Mouse (Mus musculus) embryonic fibroblast, embryonic 13.5 days (primary cell): ENCODE measurements around the gene Srebf2.

ENCODE experiments used
- CTCF ChIP-seq: IDR thresholded peaks from 2 replicates; pipeline ENCODE4 v1.5.1; 2011; ENCODE audit warnings: mild to moderate bottlenecking, control low read depth, low read length, moderate library complexity, borderline replicate concordance; ENCODE audit not compliant: insufficient read depth
- POLR2A ChIP-seq: IDR thresholded peaks from 2 replicates; pipeline ENCODE4 v1.6.1; 2011; ENCODE audit warnings: low read depth, mild to moderate bottlenecking, control low read depth, low read length, moderate library complexity

DNA sequence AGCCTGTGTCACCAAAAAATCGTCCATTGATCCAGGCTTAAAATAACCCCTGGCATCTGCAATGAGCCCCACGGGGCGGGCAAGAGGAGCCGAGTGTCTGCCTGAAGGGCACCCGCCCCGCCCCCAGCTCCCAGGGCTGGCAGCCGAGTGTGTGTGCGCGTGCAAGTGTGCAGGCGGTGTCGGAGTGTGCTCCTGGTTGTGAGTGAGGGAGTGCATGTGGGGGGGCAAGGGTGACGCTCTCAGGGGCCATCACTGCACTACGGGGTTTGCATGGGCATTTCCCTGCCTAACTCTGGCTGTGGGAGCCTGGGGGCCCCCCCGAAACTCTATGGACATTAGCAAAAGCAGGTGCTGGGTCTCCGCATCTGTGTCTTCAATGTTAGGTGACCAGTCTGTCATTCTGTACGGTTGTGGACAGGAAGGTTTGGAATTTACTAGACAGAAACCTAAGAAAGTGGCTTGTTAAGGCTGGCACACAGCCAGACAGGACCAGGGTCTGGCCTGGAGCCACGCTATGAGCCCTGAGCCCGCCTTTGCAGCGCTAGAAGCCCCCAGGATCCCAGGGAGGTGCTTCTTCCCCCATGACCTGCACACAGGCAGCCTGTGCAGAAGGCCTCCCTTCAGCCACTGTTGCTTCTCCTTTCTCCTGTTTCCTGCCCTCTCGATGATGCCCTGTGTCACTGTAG is 69.3 kb downstream of the Srebf2 start:
- TF ChIP-seq POLR2A (no peak), CTCF (no peak)
